Mouse (Mus musculus) A20 (cell line): Measurements from ENCODE around the gene Olfr509.
"Not testable (repeated sequence)": the region's sequence is repeated elsewhere in the genome, so short reads cannot be mapped to it uniquely, and the experiment has no call there.

Experiments
- DNase-seq: peaks from one replicate; pipeline ENCODE4 v3.0.0-alpha.2; 2011; ENCODE audit warnings: low read depth, low spot score

The Olfr509 gene

DNA sequence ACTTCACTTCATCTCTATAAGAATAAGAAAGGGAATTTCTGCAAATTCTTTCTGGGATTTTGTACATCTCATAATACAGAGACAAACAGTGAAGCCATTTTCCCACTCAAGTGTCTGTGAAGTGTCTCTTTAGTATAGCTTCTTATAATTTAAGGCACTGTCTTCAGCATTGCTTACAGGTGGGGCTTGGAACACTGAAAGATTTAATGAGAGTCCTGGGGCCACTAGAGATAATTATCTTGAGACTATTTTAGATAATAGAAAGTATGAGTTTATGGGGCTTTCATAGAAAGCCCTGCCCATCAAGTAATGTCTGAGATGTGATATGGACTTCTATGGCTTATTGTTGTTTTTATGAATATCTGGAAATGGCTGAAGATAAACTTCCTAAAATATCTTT lies at the start of gene Olfr509:
Gene Olfr509, minus strand, starts transcription at position 101 of the 400 bp plus-strand sequence.
- no peak for DNase-seq

DNA sequence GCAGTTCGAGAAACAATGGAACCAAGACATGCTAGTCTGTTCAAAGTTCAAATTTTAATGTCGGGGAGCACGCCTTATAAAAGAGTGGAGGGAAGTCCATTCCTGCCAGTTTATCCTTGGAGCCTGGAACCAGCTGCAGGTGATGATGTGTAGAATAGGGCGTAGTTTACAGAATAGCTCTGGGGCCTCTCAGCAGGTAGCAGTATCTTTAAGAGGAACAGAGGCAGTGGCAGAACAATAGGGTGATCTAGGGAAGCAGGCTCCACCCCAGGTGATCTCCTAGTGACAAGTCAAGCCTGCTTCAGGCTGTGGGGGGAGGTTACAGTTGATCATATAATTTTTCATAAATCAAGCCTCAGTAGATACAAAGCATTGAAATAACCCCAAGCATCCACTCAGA lies 27.2 kb upstream of the Olfr509 start:
- no peak for DNase-seq

- no peak for DNase-seq
These were observed 19.4 kb upstream of the Olfr509 start for GRCm38 (mm10) chr7:108671058-108671457.

DNA sequence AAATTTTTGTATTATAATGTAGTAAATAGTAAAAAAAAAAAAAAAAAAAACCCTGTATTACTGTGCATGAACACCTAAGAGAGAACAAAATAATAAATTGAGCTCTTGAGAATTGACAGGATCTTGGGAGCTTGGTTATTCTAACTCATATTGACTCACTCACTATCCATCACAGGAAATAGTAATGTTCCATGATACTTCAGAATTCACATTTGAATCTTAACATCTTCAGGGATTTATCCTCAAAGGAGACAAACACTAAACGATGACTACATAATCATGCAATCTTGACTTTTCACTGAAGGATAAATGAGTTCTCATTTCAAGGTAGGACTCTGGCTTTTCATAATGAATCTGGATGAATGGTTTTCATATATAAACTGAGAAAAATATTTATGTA lies 14.4 kb upstream of the Olfr509 start, which contains the start of gene Olfr510:
Gene Olfr510, plus strand, starts transcription at position 301 of the 400 bp plus-strand sequence.
- DNase-seq, result no peak

DNA sequence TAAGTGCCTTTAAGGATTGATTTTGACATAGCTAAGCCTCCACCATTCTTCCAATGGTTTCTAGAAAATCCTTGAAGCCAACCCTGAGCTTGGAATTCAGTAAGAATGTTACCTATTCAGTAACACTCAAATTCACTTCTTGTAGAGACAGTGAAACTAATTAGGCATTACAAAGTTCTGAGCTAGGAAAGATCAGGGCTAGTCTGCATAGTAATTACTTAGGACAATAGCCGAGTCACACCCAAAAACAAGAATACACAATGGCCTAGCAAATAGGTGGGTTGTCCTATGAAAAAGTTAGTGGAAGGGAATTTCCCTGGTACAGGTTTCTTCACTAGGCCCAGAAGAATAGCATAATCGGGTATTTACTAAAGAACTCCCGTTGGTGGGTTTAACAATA lies 10.7 kb upstream of the Olfr509 start:
- no peak for DNase-seq

- DNase-seq, result no peak
These were observed 22.0 kb downstream of the Olfr509 start, which contains the start of gene Olfr508 for GRCm38 (mm10) chr7:108629694-108630093. Olfr508 (plus strand) TSS chr7:108629994.

- DNase-seq, result no peak
These were observed 30.2 kb downstream of the Olfr509 start, which contains the start of gene Olfr507 for GRCm38 (mm10) chr7:108621514-108621913. Olfr507 (plus strand) TSS chr7:108621814.

GRCm38 (mm10) chr7:108616781-108617180 lies 34.9 kb downstream of the Olfr509 start:
- DNase-seq, result not testable (repeated sequence)

- no peak for DNase-seq
These were observed 37.6 kb downstream of the Olfr509 start for GRCm38 (mm10) chr7:108614110-108614509.

DNA sequence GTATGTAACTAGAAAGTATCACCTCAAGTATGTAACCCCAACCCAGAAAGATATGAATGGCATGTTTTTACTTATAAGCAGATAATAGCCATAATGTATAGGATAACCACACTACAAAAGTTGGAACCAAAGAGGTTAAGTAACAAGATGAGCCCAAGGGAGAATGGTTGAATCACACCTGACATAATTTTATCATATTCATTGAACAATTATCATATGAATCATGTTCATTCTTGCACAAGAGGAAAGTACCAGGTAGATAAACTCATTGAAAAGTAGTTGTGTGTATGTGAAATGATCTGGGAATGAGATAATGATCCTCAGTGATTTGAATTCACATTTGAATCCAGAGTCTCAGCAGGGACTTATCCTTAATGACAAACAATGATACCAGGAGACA lies 41.2 kb downstream of the Olfr509 start, which contains the start of gene Olfr506:
Gene Olfr506, plus strand, starts transcription at position 301 of the 400 bp plus-strand sequence.
- no peak for DNase-seq

GRCm38 (mm10) chr7:108601916-108602315 lies 49.8 kb downstream of the Olfr509 start:
- DNase-seq, result not testable (repeated sequence)
